Mouse (Mus musculus): ENCODE results near the gene Nup93. TPM values are rescaled to one million over a fixed set of nuclear protein-coding genes. Genes with fewer than 3 reads are reported as not detected.
A peak's percentile ranks its signal among the peaks of the same experiment; 100 is the strongest.

The Nup93 gene
- polyA plus RNA-seq, 1 experiment from 2014 or later: 74.9 TPM

DNA sequence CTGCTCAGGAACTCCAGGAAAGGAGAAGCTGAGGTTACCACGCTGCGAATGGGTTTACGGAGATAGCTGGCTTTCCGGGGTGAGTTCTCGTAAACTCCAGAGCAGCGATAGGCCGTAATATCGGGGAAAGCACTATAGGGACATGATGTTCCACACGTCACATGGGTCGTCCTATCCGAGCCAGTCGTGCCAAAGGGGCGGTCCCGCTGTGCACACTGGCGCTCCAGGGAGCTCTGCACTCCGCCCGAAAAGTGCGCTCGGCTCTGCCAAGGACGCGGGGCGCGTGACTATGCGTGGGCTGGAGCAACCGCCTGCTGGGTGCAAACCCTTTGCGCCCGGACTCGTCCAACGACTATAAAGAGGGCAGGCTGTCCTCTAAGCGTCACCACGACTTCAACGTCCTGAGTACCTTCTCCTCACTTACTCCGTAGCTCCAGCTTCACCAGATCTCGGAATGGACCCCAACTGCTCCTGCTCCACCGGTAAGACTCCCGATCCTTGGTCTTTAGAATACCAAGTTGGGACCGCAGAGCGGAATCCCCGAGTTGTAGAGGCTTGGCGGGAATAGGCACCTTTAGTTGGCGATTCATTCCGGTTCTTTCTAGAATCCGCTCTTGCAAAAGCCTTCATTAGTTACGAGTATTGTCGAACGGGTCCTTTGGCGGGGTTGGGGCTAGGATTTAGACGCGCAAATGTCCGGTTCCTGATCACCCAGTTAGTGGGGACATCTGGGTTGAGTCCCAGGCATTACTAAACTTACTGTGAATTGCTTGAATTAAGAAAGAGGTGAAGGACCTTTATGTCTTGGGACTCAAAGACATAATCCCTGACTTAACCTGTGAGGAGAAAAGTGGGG is 35.3 kb upstream of the Nup93 start, which contains the start of gene Mt1:
Mt1 (plus strand) TSS at position 226 of the 856 bp plus-strand sequence.
- Histone ChIP-seq H3K9ac (peak within 1 kb of the TSS; percentile 64), H3K27me3 (replicated peaks) (peaks cover 21% of the 10 kb centered on the region), H3K36me3 (no peaks in the 10 kb centered on the region), H3K9me3 (no peaks in the 10 kb centered on the region), H3K4me3 (replicated peaks) (peak within 1 kb of the TSS; percentile 48), H3K4me2 (replicated peaks) (peak within 1 kb of the TSS; percentile 76), H3K27ac (peak within 1 kb of the TSS; percentile 78), H3K4me1 (replicated peaks) (peaks cover 18% of the 10 kb centered on the region; the same call in 1 of the 2 replicates)
- peak; percentile 90 for ATAC-seq
- under 1% methylated on average over 50 of the region's 50 CpGs for WGBS

DNA sequence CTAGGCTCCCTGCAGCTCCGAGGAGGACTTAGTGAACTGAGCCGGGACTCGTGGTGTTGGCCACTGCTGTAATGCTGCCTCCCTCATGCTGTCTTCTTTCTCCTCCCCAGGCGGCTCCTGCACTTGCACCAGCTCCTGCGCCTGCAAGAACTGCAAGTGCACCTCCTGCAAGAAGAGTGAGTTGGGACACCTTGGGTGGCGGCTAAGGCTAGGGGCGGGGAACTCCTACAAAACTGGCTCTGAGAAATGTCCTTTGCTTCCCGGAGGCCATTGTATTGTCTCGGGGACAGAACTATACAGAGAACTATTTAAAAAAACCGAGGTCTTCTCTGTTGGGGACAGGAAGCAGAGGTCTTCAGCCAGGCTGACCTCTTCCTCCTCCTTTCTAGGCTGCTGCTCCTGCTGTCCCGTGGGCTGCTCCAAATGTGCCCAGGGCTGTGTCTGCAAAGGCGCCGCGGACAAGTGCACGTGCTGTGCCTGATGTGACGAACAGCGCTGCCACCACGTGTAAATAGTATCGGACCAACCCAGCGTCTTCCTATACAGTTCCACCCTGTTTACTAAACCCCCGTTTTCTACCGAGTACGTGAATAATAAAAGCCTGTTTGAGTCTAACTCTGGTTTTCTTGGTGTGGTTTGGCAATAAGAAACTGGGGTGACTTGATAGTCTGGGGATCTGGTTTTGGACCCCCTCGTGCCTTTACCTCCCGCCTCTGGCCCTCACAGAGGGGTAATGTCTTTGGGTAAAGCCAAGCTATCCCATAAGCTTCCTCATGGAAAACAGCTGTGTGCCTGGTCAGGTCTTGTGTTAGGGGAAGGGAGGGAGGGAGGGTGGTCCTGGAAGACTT is 34.4 kb upstream of the Nup93 start:
- peaks cover 27% of the 10 kb centered on the region for H3K27me3 ChIP-seq (replicated peaks)

DNA sequence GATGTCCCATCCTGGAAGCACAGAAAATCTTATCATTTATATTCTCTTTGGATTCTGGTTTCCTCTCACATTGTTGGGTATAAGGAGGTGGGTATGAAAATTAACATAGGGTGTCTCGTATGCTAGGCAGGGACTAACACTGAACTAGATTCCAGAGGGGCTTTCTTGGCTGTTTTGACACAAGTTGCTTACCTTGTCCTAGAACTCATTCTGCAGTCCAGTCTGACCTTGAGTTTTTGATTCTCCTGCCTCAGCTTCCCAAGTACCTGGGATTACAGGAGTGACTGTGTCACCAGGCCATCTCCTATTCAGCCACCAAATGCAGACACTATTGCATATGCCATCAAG is 33.8 kb upstream of the Nup93 start:
- Histone ChIP-seq H3K27me3 (replicated peaks) (peaks cover 25% of the 10 kb centered on the region), H3K36me3 (no peaks in the 10 kb centered on the region), H3K9ac (peak overlapping the region; percentile 64; the same call in 1 of the 2 replicates), H3K27ac (no peak overlapping the region), H3K4me2 (replicated peaks) (peak overlapping the region; percentile 76), H3K9me3 (no peaks in the 10 kb centered on the region), H3K4me3 (replicated peaks) (peak overlapping the region; percentile 48), H3K4me1 (replicated peaks) (peaks cover 23% of the 10 kb centered on the region)
- 87% methylated on average over 1 of the region's 1 CpGs for WGBS
- ATAC-seq: no peak

More for the DNA sequence above, 34.4 kb upstream of the Nup93 start:
- peak overlapping the region; percentile 48 for H3K4me3 ChIP-seq (replicated peaks)
- peak overlapping the region; percentile 64 for H3K9ac ChIP-seq
- H3K4me1 ChIP-seq (replicated peaks): peaks cover 23% of the 10 kb centered on the region
- ATAC-seq: no peak
- 5% methylated on average over 25 of the region's 25 CpGs for WGBS
- H3K4me2 ChIP-seq (replicated peaks): peak overlapping the region; percentile 76
- no peaks in the 10 kb centered on the region for H3K9me3 ChIP-seq
- no peaks in the 10 kb centered on the region for H3K36me3 ChIP-seq
- H3K27ac ChIP-seq: peak overlapping the region; percentile 78

DNA sequence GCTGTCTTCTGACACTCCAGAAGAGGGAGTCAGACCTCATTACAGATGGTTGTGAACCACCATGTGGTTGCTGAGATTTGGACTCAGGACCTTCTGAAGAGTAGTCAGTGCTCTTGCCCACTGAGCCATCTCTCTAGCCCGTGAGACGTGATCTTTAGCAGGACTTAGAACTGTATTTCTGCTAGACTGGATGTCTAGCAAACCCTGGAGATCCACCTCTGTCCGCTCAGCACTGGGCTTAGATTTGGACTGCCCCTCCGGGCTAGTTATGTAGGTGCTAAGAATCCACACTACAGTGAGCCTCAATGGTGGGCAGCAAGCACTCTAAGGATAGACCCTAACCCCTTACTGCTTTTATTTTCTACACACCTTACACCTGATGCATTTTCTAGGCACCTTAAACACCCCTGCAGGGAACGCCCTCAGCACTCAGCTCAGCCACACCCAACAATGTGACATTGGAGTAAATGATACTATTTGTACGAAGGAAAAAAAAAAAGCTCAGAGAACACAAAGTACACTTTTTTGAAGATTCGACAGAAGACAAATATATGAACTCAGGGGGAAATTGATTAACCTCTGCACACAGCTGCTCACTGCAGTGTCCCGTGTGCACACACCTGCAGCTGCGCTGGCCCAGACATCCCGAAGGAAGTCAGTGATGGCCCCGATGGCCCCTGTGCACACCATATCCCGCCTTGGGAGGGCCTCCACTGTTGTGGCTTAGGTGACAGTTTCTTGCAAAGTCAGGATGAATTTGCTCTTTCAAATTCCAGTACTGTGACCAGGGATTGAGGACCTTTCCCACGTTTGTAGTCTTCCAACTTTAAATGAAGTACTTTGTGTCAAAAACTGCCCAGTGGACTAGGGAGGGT is 32.1 kb upstream of the Nup93 start:
- ATAC-seq: no peak
- H3K4me1 ChIP-seq (replicated peaks): peaks cover 29% of the 10 kb centered on the region
- 58% methylated on average over 13 of the region's 13 CpGs for WGBS
- H3K9ac ChIP-seq: peak overlapping the region; percentile 39; the same call in 1 of the 2 replicates
- H3K36me3 ChIP-seq: no peaks in the 10 kb centered on the region
- H3K27me3 ChIP-seq (replicated peaks): peaks cover 35% of the 10 kb centered on the region
- peak overlapping the region; percentile 61 for H3K27ac ChIP-seq
- H3K9me3 ChIP-seq: no peaks in the 10 kb centered on the region
- peak overlapping the region; percentile 50 for H3K4me2 ChIP-seq (replicated peaks)
- H3K4me3 ChIP-seq (replicated peaks): peak overlapping the region; percentile 21; the same call in 1 of the 2 replicates

DNA sequence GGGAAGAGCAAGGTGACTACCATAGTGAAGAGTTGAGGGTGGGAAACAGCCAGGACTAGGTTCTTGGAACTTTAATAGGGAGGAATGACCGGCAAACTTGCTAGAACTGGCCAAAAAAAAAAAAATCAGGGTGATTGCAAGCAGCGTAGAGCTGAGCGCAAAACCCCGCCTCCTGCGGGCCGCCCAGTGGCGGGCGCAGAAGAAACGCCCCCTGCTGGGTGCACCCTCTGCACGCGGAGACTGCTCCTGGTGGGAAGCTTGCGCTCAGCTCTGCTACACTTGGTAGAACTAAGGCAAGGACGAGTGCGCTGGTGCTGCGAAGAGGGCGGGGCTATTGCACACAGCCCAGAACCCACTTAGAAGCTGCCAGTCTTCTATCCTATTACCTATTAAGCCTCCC is 31.2 kb upstream of the Nup93 start:
- Histone ChIP-seq H3K27ac (peak overlapping the region; percentile 61), H3K9ac (0 out of 2 replicates have a peak overlapping the region, but pooled peaks have one; percentile 39), H3K27me3 (replicated peaks) (peaks cover 35% of the 10 kb centered on the region), H3K4me3 (replicated peaks) (peak overlapping the region; percentile 21), H3K9me3 (no peaks in the 10 kb centered on the region), H3K4me1 (replicated peaks) (peaks cover 34% of the 10 kb centered on the region), H3K36me3 (no peaks in the 10 kb centered on the region), H3K4me2 (replicated peaks) (peak overlapping the region; percentile 50)
- WGBS: 0% methylated on average over 16 of the region's 16 CpGs
- ATAC-seq: peak; percentile 63

DNA sequence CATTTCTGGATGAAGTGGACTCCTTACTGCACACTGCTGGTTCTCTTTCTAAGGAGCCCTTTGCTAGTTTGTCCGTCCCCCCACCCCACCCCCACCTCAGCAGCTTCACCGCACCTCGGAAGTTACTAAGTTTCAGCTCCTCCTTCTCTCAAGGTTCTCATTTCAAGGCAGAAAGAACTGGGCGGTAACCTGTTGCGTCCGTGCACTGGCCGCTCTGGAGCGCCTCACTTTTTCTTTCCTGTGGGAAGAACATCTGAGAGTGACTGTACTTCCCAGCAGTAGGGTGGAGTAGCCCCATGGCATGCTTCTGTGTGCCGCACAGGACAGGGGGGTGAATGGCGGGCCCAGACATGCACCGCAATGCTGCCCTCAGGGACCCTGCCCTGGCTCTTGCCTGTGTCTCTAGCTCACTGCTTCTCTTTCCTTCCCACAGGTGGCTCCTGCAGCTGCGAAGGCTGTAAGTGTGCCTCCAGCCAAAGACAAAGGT is 30.0 kb upstream of the Nup93 start:
- H3K4me3 ChIP-seq (replicated peaks): no peak overlapping the region
- H3K4me1 ChIP-seq (replicated peaks): peaks cover 31% of the 10 kb centered on the region
- H3K36me3 ChIP-seq: no peaks in the 10 kb centered on the region
- H3K27me3 ChIP-seq (replicated peaks): peaks cover 34% of the 10 kb centered on the region
- H3K9me3 ChIP-seq: no peaks in the 10 kb centered on the region
- no peak for ATAC-seq
- H3K9ac ChIP-seq: no peak overlapping the region
- peak overlapping the region; percentile 50 for H3K4me2 ChIP-seq (replicated peaks)
- peak overlapping the region; percentile 77 for H3K27ac ChIP-seq
- 40% methylated on average over 12 of the region's 12 CpGs for WGBS

DNA sequence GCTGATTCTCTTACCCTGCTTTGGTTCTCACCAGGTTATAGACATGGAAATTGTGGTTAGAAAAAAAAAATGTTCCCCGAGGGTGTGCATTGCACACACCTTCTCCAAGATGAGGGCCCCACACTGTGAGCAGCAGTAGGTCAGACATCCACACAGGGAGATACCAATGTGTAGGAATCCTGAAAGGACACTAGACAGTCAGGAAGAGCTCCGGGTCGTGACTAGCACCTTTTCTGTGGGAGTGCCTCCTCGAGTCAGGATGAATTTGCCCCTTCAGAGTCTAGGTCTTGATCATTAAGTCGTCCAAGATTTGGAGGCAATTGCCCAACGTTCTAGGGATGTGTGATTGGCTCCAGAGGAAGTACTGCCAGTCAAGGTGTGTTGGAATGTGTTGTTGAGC is 28.6 kb upstream of the Nup93 start:
- Histone ChIP-seq H3K9me3 (no peaks in the 10 kb centered on the region), H3K9ac (no peak overlapping the region), H3K27me3 (replicated peaks) (peaks cover 27% of the 10 kb centered on the region), H3K4me2 (replicated peaks) (no peak overlapping the region), H3K36me3 (no peaks in the 10 kb centered on the region), H3K27ac (peak overlapping the region; percentile 56; the same call in 1 of the 2 replicates), H3K4me3 (replicated peaks) (no peak overlapping the region), H3K4me1 (replicated peaks) (peaks cover 24% of the 10 kb centered on the region)
- ATAC-seq: no peak
- WGBS: 60% methylated on average over 6 of the region's 6 CpGs

DNA sequence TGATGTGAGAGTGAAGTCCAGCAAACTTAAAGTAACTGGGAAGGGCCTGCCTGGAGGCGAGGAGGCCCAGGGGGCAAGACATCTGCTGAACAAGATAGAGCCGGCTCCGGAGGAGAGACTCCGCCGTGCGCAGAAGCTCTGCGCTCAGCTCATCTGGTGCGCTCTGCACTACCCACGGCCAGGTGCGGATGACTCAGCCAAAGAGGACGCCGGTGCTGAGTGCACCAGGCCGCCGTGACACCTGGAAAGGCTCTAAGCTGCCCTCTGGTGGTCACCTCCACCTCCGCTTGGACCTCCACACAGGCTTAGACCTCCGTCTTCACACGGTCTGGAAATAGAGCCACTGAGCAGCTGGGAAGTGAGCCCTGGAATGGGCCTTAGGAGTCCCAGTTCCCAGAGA is 27.8 kb upstream of the Nup93 start:
- H3K9ac ChIP-seq: peak overlapping the region; percentile 2; the same call in 1 of the 2 replicates
- peaks cover 27% of the 10 kb centered on the region for H3K27me3 ChIP-seq (replicated peaks)
- no peaks in the 10 kb centered on the region for H3K9me3 ChIP-seq
- peak overlapping the region; percentile 56 for H3K27ac ChIP-seq
- H3K4me1 ChIP-seq (replicated peaks): peaks cover 24% of the 10 kb centered on the region
- peak; percentile 84 for ATAC-seq
- H3K4me3 ChIP-seq (replicated peaks): no peak overlapping the region
- 5% methylated on average over 17 of the region's 17 CpGs for WGBS
- no peaks in the 10 kb centered on the region for H3K36me3 ChIP-seq
- peak overlapping the region; percentile 22 for H3K4me2 ChIP-seq (replicated peaks)

DNA sequence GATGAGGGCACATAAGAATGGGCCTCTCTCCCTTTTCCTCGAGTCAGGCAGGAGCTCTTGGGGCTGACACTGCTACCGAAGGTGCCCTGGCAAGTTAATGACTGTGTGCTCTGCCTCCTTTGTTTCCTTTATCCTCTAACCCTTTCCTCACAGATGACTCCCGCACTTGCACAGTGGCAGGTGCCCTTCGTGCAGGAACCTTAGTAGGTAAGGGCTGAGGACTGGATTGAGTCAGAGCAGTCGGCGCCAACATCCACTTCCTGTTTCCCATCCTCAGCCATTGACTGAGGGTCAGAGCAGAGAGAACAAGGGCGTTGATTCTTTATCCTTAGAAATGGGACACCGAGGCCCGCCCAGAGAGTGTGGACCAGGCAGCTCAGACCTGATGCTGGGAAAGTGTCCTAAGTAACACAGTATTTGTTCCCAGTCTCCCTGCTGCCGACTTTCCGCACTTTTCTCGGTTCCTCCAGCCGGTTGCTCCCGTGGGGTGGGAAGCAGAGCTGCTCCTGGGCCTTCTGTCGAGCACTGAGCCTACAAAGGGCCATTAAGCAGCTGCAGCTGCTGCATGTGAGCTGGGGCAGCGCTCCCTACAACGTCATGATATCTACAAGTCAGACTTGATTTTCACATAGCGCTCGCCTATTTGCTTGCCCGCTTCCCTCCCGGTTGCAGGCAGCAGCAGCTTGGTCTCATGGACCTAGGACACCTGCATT is 26.9 kb upstream of the Nup93 start:
- peak overlapping the region; percentile 56; the same call in 1 of the 2 replicates for H3K27ac ChIP-seq
- peaks cover 24% of the 10 kb centered on the region for H3K4me1 ChIP-seq (replicated peaks)
- H3K27me3 ChIP-seq (replicated peaks): peaks cover 27% of the 10 kb centered on the region
- ATAC-seq: no peak
- H3K9me3 ChIP-seq: no peaks in the 10 kb centered on the region
- H3K4me2 ChIP-seq (replicated peaks): 0 out of 2 replicates have a peak overlapping the region, but pooled peaks have one; percentile 22
- no peak overlapping the region for H3K9ac ChIP-seq
- 38% methylated on average over 21 of the region's 21 CpGs for WGBS
- no peaks in the 10 kb centered on the region for H3K36me3 ChIP-seq
- no peak overlapping the region for H3K4me3 ChIP-seq (replicated peaks)

DNA sequence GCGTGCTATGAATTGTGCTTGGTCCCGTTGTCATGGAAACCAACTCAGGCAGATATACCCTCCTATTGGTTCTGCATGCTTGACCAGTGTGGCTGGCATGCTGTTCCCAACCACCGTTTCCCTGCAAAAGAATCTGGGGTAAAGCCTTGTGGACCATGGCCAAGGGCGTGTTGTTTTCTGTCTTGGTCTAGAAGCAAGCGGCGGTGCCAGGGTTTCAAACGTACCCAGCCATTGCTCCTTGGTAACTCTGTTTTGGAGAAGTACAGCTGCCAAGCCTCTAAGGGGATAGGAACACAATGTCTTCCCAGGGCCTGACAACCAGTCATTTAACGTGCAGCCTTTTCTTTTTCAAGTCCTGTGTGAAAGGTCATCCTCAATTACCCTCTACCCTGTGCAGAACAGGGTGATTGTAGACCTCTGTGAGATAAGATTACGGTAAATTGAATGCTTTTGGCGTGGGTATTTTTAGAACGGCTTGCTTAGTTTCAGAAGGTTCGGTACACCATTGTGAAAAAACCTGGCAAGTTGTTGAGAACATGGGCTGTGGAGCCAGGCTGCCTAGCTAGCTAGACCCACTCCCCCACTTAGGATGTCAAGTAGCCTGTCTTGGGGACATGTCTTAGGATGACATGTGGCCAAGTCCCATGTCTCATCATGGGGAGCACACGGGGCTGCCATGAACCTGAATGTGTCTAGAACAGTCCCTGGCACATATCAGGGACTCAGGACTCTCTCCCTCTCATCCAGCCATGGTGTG is 24.9 kb upstream of the Nup93 start:
- H3K27ac ChIP-seq: no peak overlapping the region
- H3K4me3 ChIP-seq (replicated peaks): no peak overlapping the region
- WGBS: 66% methylated on average over 13 of the region's 13 CpGs
- ATAC-seq: no peak
- H3K9me3 ChIP-seq: no peaks in the 10 kb centered on the region
- peaks cover 17% of the 10 kb centered on the region for H3K27me3 ChIP-seq (replicated peaks)
- H3K36me3 ChIP-seq: no peaks in the 10 kb centered on the region
- H3K4me1 ChIP-seq (replicated peaks): peaks cover 13% of the 10 kb centered on the region
- no peak overlapping the region for H3K4me2 ChIP-seq (replicated peaks)
- H3K9ac ChIP-seq: no peak overlapping the region

All from intestine, embryonic 15.5 days (tissue).